Mouse (Mus musculus) lung, postnatal 10 days (tissue): ENCODE measurements around the gene Hspa2.
"Not testable (repeated sequence)": the region's sequence is repeated elsewhere in the genome, so short reads cannot be mapped to it uniquely, and the experiment has no call there.

Experiments used
- DNase-seq: peaks from one replicate; pipeline ENCODE4 v3.0.0; 2021

Gene Hspa2

DNA sequence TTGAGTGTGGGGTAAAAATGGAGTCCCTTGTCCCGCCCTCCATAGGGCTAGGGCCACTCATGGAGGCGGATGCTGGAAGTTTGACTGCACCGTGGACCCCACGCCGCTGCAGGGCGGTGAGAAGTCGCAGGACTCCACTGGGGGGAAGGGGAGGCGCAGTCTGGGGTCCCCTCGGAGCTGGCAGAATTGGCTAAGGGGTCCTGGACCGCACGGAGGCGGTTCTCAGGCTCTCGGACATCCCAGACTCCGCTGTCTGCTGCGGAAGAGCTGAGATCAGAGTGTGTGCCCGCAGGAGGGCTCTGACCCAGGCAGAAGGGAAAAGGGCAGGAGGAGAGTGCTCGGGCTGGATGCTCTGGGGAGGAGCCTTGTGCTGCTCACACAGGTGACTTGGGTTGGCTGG, 31.1 kb downstream of the Hspa2 start:
- no peak for DNase-seq

DNA sequence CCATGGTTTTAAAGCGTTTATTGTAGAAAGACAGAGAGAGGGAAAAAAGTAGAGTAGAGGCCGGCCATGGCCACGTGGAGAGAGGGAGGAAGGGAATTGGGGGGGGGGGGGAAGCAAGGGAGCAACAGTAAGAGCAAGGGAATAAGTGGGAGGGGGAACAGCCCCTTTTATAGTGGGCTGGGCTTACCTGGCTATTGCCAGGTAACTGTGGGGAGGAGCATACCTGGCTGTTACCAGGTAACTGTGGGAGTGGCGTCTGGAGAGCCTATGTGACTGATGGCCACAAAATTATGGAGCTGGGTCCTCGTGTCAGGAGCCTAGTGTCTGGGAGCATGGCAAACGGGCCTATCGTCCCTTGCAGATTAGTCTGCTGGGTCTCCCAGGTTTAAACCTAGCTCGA, 31.6 kb downstream of the Hspa2 start:
- no peak for DNase-seq

DNA sequence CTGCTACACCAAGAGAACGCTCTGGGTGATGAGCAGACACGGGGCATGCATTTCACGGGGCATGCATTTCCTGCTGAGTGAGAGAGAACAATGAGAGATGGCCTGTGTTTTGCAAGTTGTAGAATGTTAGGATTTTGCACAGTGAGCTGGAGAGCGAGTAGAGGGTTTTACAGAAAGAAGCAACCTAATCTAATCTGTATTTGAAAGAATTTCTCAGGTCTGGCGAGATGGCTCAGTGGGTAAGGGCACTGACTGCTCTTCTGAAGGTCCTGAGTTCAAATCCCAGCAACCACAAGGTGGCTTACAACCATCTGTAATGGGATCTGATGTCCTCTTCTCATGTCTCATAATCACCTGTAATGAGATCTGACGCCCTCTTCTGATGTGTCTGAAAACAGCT, 39.5 kb downstream of the Hspa2 start:
- not testable (repeated sequence) for DNase-seq

DNA sequence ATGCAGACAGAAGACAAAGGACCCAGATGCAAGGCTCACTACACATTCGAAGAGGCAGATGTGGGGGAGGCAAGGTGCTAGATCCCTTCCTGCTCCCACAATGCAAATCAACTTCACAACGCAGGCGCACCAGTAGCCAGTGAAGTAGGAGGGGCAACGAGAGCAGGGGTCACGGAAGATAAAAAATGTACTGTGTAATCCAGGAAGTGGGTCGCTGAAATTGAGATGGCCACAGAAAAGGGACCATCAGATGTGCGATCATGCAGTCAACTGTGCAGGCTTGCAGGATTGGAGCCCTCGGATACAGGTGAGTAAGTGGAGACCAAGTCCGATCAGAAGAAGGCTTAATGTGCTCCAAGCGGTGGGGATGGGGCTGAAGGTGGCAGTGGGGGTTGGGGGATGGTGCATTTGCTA, 40.4 kb downstream of the Hspa2 start:
- no peak for DNase-seq

DNA sequence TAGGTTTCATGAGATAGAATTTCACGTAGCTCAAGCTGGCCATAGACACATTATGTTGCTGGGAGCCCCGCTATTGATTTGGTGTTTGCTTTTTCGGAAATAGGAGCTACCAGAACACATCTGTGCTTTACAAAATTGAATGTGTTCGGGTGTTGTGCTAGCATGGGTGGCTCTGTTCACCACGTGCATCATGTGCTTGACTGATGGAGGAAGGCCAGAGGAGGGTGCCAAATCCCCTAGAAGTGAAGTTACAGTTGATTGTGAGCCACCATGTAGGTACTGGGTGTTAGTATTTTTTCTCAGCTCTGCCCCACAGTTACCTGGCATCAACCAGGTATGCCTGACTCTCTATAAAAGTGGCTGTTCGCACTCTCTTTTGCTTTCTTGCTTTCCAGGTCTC, 40.9 kb downstream of the Hspa2 start:
- DNase-seq: no peak

DNA sequence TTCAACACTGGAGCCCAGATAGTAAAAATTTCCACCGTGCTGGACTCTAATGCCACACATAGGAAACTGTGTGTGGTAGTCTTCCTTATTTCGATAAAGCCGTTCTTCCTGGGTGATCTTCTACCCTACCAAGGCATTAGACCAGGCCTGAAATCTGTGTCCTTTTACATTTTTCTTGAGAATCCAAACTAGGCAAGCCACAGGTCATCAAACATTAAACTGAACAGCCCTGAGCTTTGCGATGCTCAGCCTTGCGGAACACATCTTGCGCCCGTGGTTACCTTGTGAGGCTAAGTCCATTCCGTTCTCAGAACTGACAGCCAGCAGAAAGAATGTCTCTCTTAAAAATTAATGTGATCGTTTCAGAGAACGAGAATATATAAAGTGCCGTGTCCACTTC, 42.2 kb downstream of the Hspa2 start:
- no peak for DNase-seq

DNA sequence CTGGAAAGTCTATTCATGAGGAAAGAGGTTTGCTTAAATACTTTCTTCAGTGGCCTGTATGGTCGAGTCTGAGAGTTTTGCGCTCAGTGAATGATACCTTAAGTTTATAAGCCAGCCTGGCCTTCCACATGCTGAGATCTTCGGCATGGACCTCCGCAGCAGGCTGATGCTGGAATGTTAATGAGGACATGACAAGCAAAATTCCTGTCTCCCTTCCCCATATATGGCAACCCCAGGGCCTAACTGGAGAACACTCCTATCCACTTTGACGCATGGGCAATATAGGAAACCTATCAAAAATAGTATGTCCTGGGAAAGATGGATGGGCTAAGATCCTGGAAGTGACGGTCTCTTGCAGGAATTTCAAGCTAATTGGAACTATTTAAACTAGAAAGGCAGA, 44.2 kb downstream of the Hspa2 start:
- no peak for DNase-seq

DNA sequence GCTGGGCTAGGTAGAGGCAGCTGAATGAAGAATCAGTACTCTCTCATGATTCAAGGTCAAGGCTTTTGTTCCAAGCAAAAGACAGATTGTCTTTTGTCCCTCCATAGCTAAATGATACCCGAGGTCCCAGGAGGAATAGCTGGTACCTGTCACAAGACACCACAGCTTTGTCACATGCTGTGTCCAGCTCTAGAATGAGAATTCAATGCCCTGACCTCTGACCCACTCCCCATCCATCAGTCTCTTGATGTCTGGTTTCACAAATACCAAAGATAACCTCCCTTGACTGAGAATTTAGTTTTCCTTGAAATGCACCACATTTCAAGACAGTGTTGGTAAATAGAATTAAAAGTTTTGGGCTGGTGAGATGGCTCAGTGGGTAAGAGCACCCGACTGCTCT, 48.2 kb downstream of the Hspa2 start:
- DNase-seq: no peak
